ENCODE assay signal across 14 mouse cellular contexts in the genomic region with DNA sequence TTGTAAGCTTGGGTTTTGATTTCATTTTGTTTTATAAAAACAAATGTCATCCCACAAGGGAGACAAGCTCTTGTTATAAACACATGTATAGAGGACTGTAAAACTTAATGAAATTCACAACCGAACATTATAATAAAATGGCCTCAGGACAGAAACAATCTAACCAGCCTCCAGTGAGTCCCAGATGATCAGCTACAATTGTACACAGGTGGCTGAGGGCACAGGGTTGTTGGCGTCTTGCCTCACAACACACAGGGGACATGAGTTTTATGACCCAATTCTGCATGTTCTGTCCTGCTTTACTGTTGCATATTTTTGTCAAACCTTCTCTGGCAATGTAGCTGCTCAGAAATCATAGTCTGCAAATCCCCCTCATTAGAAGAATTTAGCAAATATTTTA.
"Had no signal": no experiment of that assay in that cellular context is flagged by ENCODE, and none has a peak within 500 bp of the region (broad histone marks: within the 10 kb centered on the region; RNA-seq: fewer than 3 reads in every experiment).

No protein-coding gene starts in this region.

- H3K4me1 ChIP-seq: liver, embryonic 15.5 days; midbrain, embryonic 15.5 days had no signal

- H3K4me3 ChIP-seq: kidney, embryonic 15.5 days; liver, embryonic 15.5 days; midbrain, embryonic 15.5 days had no signal

- H3K9ac ChIP-seq: kidney, embryonic 15.5 days; liver, embryonic 15.5 days; midbrain, embryonic 15.5 days had no signal

- H3K36me3 ChIP-seq: kidney, embryonic 15.5 days; liver, embryonic 15.5 days; midbrain, embryonic 15.5 days had no signal

- H3K27ac ChIP-seq: kidney, embryonic 15.5 days; liver, embryonic 15.5 days; midbrain, embryonic 15.5 days had no signal

- ATAC-seq: lung, postnatal 0 days; midbrain, embryonic 15.5 days had no signal

- H3K4me2 ChIP-seq: kidney, embryonic 15.5 days; liver, embryonic 11.5 days; liver, embryonic 15.5 days; midbrain, embryonic 15.5 days had no signal

- H3K9me3 ChIP-seq: kidney, embryonic 15.5 days; liver, embryonic 15.5 days; midbrain, embryonic 15.5 days had no signal

- DNase-seq: kidney, adult 2 months; kidney, postnatal 14 days; lung, adult 2 months; lung, postnatal 36 days; retina, postnatal 1 day; right cerebral cortex, postnatal 4 days; spleen, adult 18-20 months; thymus, adult 18-20 months; thymus, postnatal 14 days had no signal

- H3K27me3 ChIP-seq: kidney, embryonic 15.5 days; liver, embryonic 15.5 days; midbrain, embryonic 15.5 days had no signal
